Mouse (Mus musculus) myocyte (in vitro differentiated cells): ENCODE measurements at regions not wholly inside any gene's neighbourhood (a gene's known extent, or its start where the extent isn't known, plus 50 kb on each side); places are given as distances from the start of the nearest gene placed in this dataset.

Experiments used
- E2F4 ChIP-seq: IDR thresholded peaks from one replicate; pipeline ENCODE4 v1.6.1; 2011; ENCODE audit warnings: mild to moderate bottlenecking, control low read depth, moderate library complexity; ENCODE audit not compliant: insufficient read depth
- MAX ChIP-seq: IDR thresholded peaks from one replicate; pipeline ENCODE4 v1.6.1; 2011; ENCODE audit warnings: low read depth, mild to moderate bottlenecking, control low read depth
- MYOD1 ChIP-seq, 3 experiments: IDR thresholded peaks; one replicate each; pipeline ENCODE4 v1.6.1; 2011; ENCODE audit warnings: control low read depth in 2 of 3, low read depth in 2 of 3, mild to moderate bottlenecking in 2 of 3, moderate library complexity in 1 of 3; ENCODE audit not compliant: insufficient read length in 2 of 3, control insufficient read depth in 1 of 3
- POLR2AphosphoS2 ChIP-seq: IDR thresholded peaks from one replicate; pipeline ENCODE4 v1.6.1; 2011; ENCODE audit warnings: low read depth, control low read depth; ENCODE audit not compliant: insufficient read length

DNA sequence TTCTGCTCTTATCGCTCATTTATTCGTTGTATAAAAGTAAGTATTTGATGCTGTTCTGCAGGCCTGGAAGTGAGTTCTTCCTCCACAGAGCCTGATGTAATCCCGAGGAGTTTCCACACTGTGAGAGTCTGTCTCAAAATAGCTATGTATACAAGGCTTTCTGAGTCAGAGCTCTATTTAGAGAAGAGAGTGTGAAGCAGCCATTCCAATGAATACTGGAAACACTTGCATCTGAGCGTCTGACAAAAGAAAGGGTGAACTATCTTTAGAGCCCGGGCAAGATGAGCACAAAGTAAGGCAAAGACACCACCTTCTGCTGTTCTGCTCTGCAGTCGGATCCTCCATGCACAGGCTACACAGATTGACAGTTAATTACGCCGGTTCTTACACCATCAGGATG, 436.0 kb upstream of the Pou3f2 start:
- TF ChIP-seq MAX = no peak
- TF ChIP-seq E2F4 = no peak
- no peak for TF ChIP-seq MYOD1 (IDR thresholded peaks at IDR 0.05; ENCODE audit: control insufficient read depth in 1 of 3, insufficient read length in 2 of 3, low read depth in 2 of 3)
- TF ChIP-seq POLR2AphosphoS2 = no peak
